In genomic region chr14:121660167-121660894, GRCm38 (mm10) we compare ENCODE assay signal across 14 mouse cellular contexts.
DNase-seq lines count a peak whose midpoint lies in the region; ATAC-seq and TF ChIP-seq lines count a peak whose summit lies in the region.
"Had no signal": no experiment of that assay in that cellular context is flagged by ENCODE, and none has a peak within 500 bp of the region (broad histone marks: within the 10 kb centered on the region; RNA-seq: fewer than 3 reads in every experiment).

No protein-coding gene starts in this region.

- H3K9ac ChIP-seq in lung, embryonic 14.5 days = no peak overlapping the region
- H3K9ac ChIP-seq in neural tube, embryonic 15.5 days (replicated peaks) = no peak overlapping the region
- no peak overlapping the region for H3K9ac ChIP-seq in midbrain, postnatal 0 days (replicated peaks; ENCODE audit: low read length, poor library complexity, severe bottlenecking)
- H3K9ac ChIP-seq: forebrain, embryonic 12.5 days; liver, embryonic 14.5 days had no signal

- ATAC-seq in lung, embryonic 14.5 days (ENCODE audit: insufficient read depth) = no peak
- no peak for ATAC-seq in neural tube, embryonic 15.5 days (ENCODE audit: low FRiP score)
- ATAC-seq in midbrain, postnatal 0 days (ENCODE audit: low FRiP score) = no peak

- peak; percentile 47 for DNase-seq in heart, adult 8-10 months (ENCODE audit: low spot score)
- DNase-seq in heart, postnatal 4 days = no peak
- peak; percentile 48 for DNase-seq in lung, embryonic 14.5 days
- DNase-seq in retina, embryonic 14.5 days (ENCODE audit: low spot score) = no peak
- no peak for DNase-seq in embryonic facial prominence, embryonic 10.5 days (ENCODE audit: low spot score)
- no peak for DNase-seq in midbrain, postnatal 0 days (ENCODE audit: low spot score)
- DNase-seq: B cell, adult 2 months; cerebellum, adult 11-12 months; kidney, adult 2 months; spleen, adult 18-20 months had no signal

- peak overlapping the region; percentile 24; the same call in 1 of the 2 replicates for H3K27ac ChIP-seq in brown adipose tissue, adult 24 weeks (replicated peaks; ENCODE audit: low read depth, low read length)
- peak overlapping the region; percentile 38; the same call in 1 of the 2 replicates for H3K27ac ChIP-seq in lung, embryonic 14.5 days (ENCODE audit: low read depth)
- H3K27ac ChIP-seq in neural tube, embryonic 15.5 days (replicated peaks) = 0 out of 2 replicates have a peak overlapping the region, but pooled peaks have one; percentile 13
- H3K27ac ChIP-seq in embryonic facial prominence, embryonic 10.5 days (replicated peaks) = no peak overlapping the region
- no peak overlapping the region for H3K27ac ChIP-seq in midbrain, postnatal 0 days (ENCODE audit: low read depth, low read length)
- H3K27ac ChIP-seq: forebrain, embryonic 12.5 days; liver, embryonic 14.5 days had no signal

- H3K36me3 ChIP-seq in lung, embryonic 14.5 days (ENCODE audit: insufficient read depth) = 0 out of 2 replicates have a peak, but pooled peaks cover 5% of the 10 kb centered on the region
- H3K36me3 ChIP-seq in neural tube, embryonic 15.5 days = peaks cover 2% of the 10 kb centered on the region; the same call in 1 of the 2 replicates
- H3K36me3 ChIP-seq in embryonic facial prominence, embryonic 10.5 days (replicated peaks) = peaks cover 3% of the 10 kb centered on the region; the same call in 1 of the 2 replicates
- H3K36me3 ChIP-seq in midbrain, postnatal 0 days (ENCODE audit: insufficient read depth, low read length) = peaks cover 25% of the 10 kb centered on the region
- H3K36me3 ChIP-seq: forebrain, embryonic 12.5 days had no signal

- WGBS in lung, embryonic 14.5 days = 41% methylated on average over 15 of the region's 15 CpGs
- WGBS in neural tube, embryonic 15.5 days = 85% methylated on average over 15 of the region's 15 CpGs
- WGBS in embryonic facial prominence, embryonic 10.5 days = 84% methylated on average over 15 of the region's 15 CpGs
- WGBS in midbrain, postnatal 0 days = 91% methylated on average over 15 of the region's 15 CpGs

- H3K9me3 ChIP-seq in lung, embryonic 14.5 days (ENCODE audit: low read depth, low read length) = no peaks in the 10 kb centered on the region
- H3K9me3 ChIP-seq in neural tube, embryonic 15.5 days (replicated peaks) = no peaks in the 10 kb centered on the region
- no peaks in the 10 kb centered on the region for H3K9me3 ChIP-seq in embryonic facial prominence, embryonic 10.5 days
- no peaks in the 10 kb centered on the region for H3K9me3 ChIP-seq in midbrain, postnatal 0 days (ENCODE audit: low read length)
- H3K9me3 ChIP-seq: forebrain, embryonic 12.5 days had no signal

- H3K27me3 ChIP-seq in lung, embryonic 14.5 days (ENCODE audit: insufficient read depth, low read length) = no peaks in the 10 kb centered on the region
- H3K27me3 ChIP-seq in neural tube, embryonic 15.5 days (replicated peaks) = no peaks in the 10 kb centered on the region
- no peaks in the 10 kb centered on the region for H3K27me3 ChIP-seq in embryonic facial prominence, embryonic 10.5 days (replicated peaks; ENCODE audit: low read depth, poor library complexity, severe bottlenecking)
- no peaks in the 10 kb centered on the region for H3K27me3 ChIP-seq in midbrain, postnatal 0 days (ENCODE audit: insufficient read depth, low read length)
- H3K27me3 ChIP-seq: forebrain, embryonic 12.5 days had no signal

- H3K4me3 ChIP-seq in brown adipose tissue, adult 24 weeks (ENCODE audit: insufficient read depth, low read depth, low read length) = no peak overlapping the region
- no peak overlapping the region for H3K4me3 ChIP-seq in lung, embryonic 14.5 days (ENCODE audit: low read depth, low read length)
- no peak overlapping the region for H3K4me3 ChIP-seq in neural tube, embryonic 15.5 days (replicated peaks)
- no peak overlapping the region for H3K4me3 ChIP-seq in embryonic facial prominence, embryonic 10.5 days
- no peak overlapping the region for H3K4me3 ChIP-seq in midbrain, postnatal 0 days (ENCODE audit: low read depth, low read length)
- H3K4me3 ChIP-seq: forebrain, embryonic 12.5 days had no signal

- no peak for TF ChIP-seq CTCF in lung, embryonic 14.5 days (IDR thresholded peaks at IDR 0.05; ENCODE audit: low read depth)
- no peak for TF ChIP-seq CTCF in midbrain, postnatal 0 days (IDR thresholded peaks at IDR 0.05)

- H3K4me1 ChIP-seq in brown adipose tissue, adult 24 weeks (ENCODE audit: control insufficient read depth, insufficient read depth, insufficient read length, low read length) = peaks cover 19% of the 10 kb centered on the region
- H3K4me1 ChIP-seq in lung, embryonic 14.5 days (ENCODE audit: insufficient read depth) = peaks cover 27% of the 10 kb centered on the region
- peaks cover 5% of the 10 kb centered on the region; the same call in 1 of the 2 replicates for H3K4me1 ChIP-seq in neural tube, embryonic 15.5 days
- peaks cover 8% of the 10 kb centered on the region; the same call in 1 of the 2 replicates for H3K4me1 ChIP-seq in embryonic facial prominence, embryonic 10.5 days
- H3K4me1 ChIP-seq in midbrain, postnatal 0 days (ENCODE audit: insufficient read depth, low read length) = no peaks in the 10 kb centered on the region
- H3K4me1 ChIP-seq: forebrain, embryonic 12.5 days had no signal

- no peak overlapping the region for H3K4me2 ChIP-seq in lung, embryonic 14.5 days
- no peak overlapping the region for H3K4me2 ChIP-seq in neural tube, embryonic 15.5 days
- H3K4me2 ChIP-seq in midbrain, postnatal 0 days (ENCODE audit: low read depth, low read length, poor library complexity, severe bottlenecking) = no peak overlapping the region
- H3K4me2 ChIP-seq: forebrain, embryonic 12.5 days had no signal

Comparison
In these comparisons a context has a peak if more than half of its experiments do, and no peak if none do; other contexts are left out.
1. DNase-seq: peak in heart, adult 8-10 months (single experiment) and lung, embryonic 14.5 days (single experiment); none in heart, postnatal 4 days (single experiment), retina, embryonic 14.5 days (single experiment), embryonic facial prominence, embryonic 10.5 days (single experiment) and midbrain, postnatal 0 days (single experiment).
2. H3K27ac ChIP-seq: peak in brown adipose tissue, adult 24 weeks (single experiment), lung, embryonic 14.5 days (single experiment) and neural tube, embryonic 15.5 days (single experiment); none in embryonic facial prominence, embryonic 10.5 days (single experiment) and midbrain, postnatal 0 days (single experiment).